Mouse (Mus musculus) erythroblast, embryonic 14.5 days (primary cell): ENCODE measurements around the gene Hist1h2ah. TPM values are rescaled to one million over a fixed set of nuclear protein-coding genes. Genes with fewer than 3 reads are reported as not detected.
A peak's percentile ranks its signal among the peaks of the same experiment; 100 is the strongest.

Experiments used
- H3K27me3 ChIP-seq: 2 replicates; pipeline ENCODE4 v1.6.1; 2012; ENCODE audit warnings: inconsistent platforms; ENCODE audit not compliant: control insufficient read depth
- H3K36me3 ChIP-seq: 2 replicates; pipeline ENCODE4 v1.6.1; 2012; ENCODE audit warnings: mild to moderate bottlenecking, inconsistent platforms; ENCODE audit not compliant: control insufficient read depth
- H3K4me1 ChIP-seq: 2 replicates; pipeline ENCODE4 v1.6.1; 2012; ENCODE audit warnings: inconsistent platforms; ENCODE audit not compliant: control insufficient read depth
- H3K4me3 ChIP-seq: replicated peaks from 2 replicates; pipeline ENCODE3; 2012; ENCODE audit warnings: moderate library complexity, mild to moderate bottlenecking, inconsistent platforms
- H3K9me3 ChIP-seq: 2 replicates; pipeline ENCODE4 v1.6.1; 2012; ENCODE audit warnings: low read length, inconsistent platforms, mixed read lengths; ENCODE audit not compliant: control insufficient read depth
- GATA1 ChIP-seq: IDR thresholded peaks from 2 replicates; pipeline ENCODE4 v1.6.1; 2012; ENCODE audit warnings: low read length, inconsistent platforms, mixed read lengths
- TAL1 ChIP-seq: IDR thresholded peaks from 3 replicates; pipeline ENCODE4 v1.6.1; 2012; ENCODE audit warnings: low read length, inconsistent platforms, mixed read lengths
- polyA plus RNA-seq: library from polyadenylated mRNA; stranded (reverse); fragments of >175 nt; gene quantifications from 2 replicates; pipeline ENCODE4 v1.2.3, GENCODE M21; 2012

Hist1h2ah gene
- polyA plus RNA-seq, 1 experiment: 105 TPM

DNA sequence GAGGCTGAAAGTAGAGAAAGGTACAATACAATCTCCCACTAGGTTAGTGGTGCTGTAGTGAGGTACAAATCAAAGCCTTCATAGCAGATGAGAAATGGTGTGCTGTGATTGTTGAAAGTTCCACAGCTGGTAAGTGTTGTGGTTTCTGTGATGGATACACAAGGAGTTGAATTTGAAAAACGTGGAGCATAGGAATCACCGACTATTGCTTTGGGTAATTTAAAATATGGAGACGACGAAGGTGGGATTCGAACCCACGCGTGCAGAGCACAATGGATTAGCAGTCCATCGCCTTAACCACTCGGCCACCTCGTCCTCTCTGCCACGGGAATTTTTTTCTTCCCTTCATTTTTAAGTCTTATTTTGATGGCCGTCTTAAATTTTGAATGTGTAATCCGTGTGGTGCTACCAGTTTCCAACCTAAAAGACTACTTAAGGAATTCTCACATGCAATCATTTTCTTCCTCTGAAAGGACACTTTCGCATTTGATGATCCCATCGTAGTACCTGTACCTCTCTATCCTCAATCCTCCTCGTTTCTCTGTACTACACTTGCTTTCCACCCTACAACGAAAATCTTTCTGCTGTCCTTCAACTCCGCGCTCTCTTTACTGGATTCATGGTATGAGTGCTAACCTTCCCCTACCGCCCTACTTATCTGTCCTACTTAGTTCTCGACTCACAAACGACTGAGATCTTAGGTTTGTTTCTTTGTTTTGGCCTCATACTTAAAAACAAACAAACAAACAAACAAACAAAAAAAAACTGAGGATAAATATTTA lies 41.2 kb downstream of the Hist1h2ah start:
- H3K27me3 ChIP-seq: peaks cover 70% of the 10 kb centered on the region
- peaks cover 26% of the 10 kb centered on the region for H3K4me1 ChIP-seq
- peak overlapping the region; percentile 12 for H3K4me3 ChIP-seq
- no peak for TF ChIP-seq GATA1
- TF ChIP-seq TAL1: no peak
- H3K9me3 ChIP-seq: peaks cover 4% of the 10 kb centered on the region; the same call in 1 of the 2 replicates
- no peaks in the 10 kb centered on the region for H3K36me3 ChIP-seq

DNA sequence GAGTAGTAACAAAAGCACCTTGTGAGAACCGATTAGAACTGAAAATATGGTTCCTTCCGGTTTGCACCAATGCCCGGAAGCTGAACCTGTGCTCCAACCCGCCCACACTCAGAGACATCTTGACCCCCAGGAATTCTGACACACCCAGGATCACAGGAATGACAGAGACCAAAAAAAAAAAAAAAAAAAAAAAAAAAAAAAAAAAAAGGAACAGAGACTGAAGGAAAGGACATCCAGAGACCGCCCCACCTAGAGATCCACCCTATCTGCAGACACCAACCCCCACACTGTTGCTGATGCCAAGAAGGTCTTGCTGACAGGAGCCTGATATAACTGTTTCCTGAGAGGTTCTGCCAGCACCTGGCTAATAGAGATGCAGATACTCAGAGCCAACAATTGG lies 42.8 kb downstream of the Hist1h2ah start:
- no peak overlapping the region for H3K4me3 ChIP-seq
- peaks cover 4% of the 10 kb centered on the region; the same call in 1 of the 2 replicates for H3K9me3 ChIP-seq
- TF ChIP-seq GATA1 (no peak), TAL1 (no peak; the same call in 2 of the 3 replicates)
- H3K36me3 ChIP-seq: no peaks in the 10 kb centered on the region
- H3K4me1 ChIP-seq: peaks cover 26% of the 10 kb centered on the region
- peaks cover 60% of the 10 kb centered on the region for H3K27me3 ChIP-seq

Other genes starting within 250 kb of the Hist1h2ah start
- gene Hist1h2an, start 248.3 kb downstream of the Hist1h2ah start, polyA plus RNA-seq: 15.8 and 41.3 TPM in 2 replicates
- gene Hist1h2bp, start 248.1 kb downstream of the Hist1h2ah start, polyA plus RNA-seq: 2.2 and 5.1 TPM in 2 replicates
- gene Hist1h2bq, start 225.4 kb downstream of the Hist1h2ah start, polyA plus RNA-seq: 12.6 and 20.2 TPM in 2 replicates
- 4,119 and 4,310 TPM in 2 replicates for gene Hist1h2ao, start 225.1 kb downstream of the Hist1h2ah start, polyA plus RNA-seq
- 26.4 and 43.3 TPM in 2 replicates for gene Hist1h4m, start 223.8 kb downstream of the Hist1h2ah start, polyA plus RNA-seq
- 0.78 and 5.7 TPM in 2 replicates for gene Hist1h4n, start 203.4 kb downstream of the Hist1h2ah start, polyA plus RNA-seq
- gene Hist1h2ap, start 202.1 kb downstream of the Hist1h2ah start, polyA plus RNA-seq: 9,149 and 11,620 TPM in 2 replicates
- gene Hist1h2br, start 201.8 kb downstream of the Hist1h2ah start, polyA plus RNA-seq: 12.4 and 21.9 TPM in 2 replicates
- gene Zfp184, start 90.5 kb downstream of the Hist1h2ah start, polyA plus RNA-seq: not detected in 2 replicates
- gene Pom121l2, start 54.4 kb downstream of the Hist1h2ah start, polyA plus RNA-seq: not detected in 2 replicates
- gene Prss16, start 25.8 kb downstream of the Hist1h2ah start, polyA plus RNA-seq: not detected in 2 replicates
- 6.1 and 13.9 TPM in 2 replicates for gene Hist1h2bk, start 302 bp upstream of the Hist1h2ah start, polyA plus RNA-seq
- gene Hist1h4i, start 5.8 kb upstream of the Hist1h2ah start, polyA plus RNA-seq: 24.7 and 42.0 TPM in 2 replicates
- gene Hist1h2ag, start 7.4 kb upstream of the Hist1h2ah start, polyA plus RNA-seq: 9.1 and 21.8 TPM in 2 replicates
- gene Hist1h2bj, start 7.6 kb upstream of the Hist1h2ah start, polyA plus RNA-seq: 17.0 and 19.6 TPM in 2 replicates
- not detected in 2 replicates for gene Vmn1r188, start 48.9 kb upstream of the Hist1h2ah start, polyA plus RNA-seq
- not detected in 2 replicates for gene Vmn1r189, start 70.3 kb upstream of the Hist1h2ah start, polyA plus RNA-seq
- gene Vmn1r191, start 148.4 kb upstream of the Hist1h2ah start, polyA plus RNA-seq: not detected in 2 replicates
- gene Vmn1r192, start 155.6 kb upstream of the Hist1h2ah start, polyA plus RNA-seq: 0.01 TPM in 1 of 2 replicates, not detected in the other
- gene Vmn1r193, start 187.6 kb upstream of the Hist1h2ah start, polyA plus RNA-seq: 0.01 TPM in 1 of 2 replicates, not detected in the other
- not detected in 2 replicates for gene Vmn1r194, start 208.6 kb upstream of the Hist1h2ah start, polyA plus RNA-seq
- not detected in 2 replicates for gene Vmn1r195, start 235.0 kb upstream of the Hist1h2ah start, polyA plus RNA-seq